Mouse (Mus musculus) heart, adult 18-20 months (tissue): Measurements from ENCODE around the gene Drg2. TPM values are rescaled to one million over a fixed set of nuclear protein-coding genes. Genes with fewer than 3 reads are reported as not detected.

Source experiments
- DNase-seq, 2 experiments: peaks; one replicate each; pipeline ENCODE4 v3.0.0; 2021 to 2022; ENCODE audit warnings: mixed read lengths in 1 of 2
- total RNA-seq, 2 experiments: library from RNA; stranded (reverse); gene quantifications; 2 replicates each; pipeline ENCODE4 v1.2.3; 2021

Drg2 gene
- total RNA-seq, 2 experiments from 2014 or later, result 26.4 to 30.5 TPM

DNA sequence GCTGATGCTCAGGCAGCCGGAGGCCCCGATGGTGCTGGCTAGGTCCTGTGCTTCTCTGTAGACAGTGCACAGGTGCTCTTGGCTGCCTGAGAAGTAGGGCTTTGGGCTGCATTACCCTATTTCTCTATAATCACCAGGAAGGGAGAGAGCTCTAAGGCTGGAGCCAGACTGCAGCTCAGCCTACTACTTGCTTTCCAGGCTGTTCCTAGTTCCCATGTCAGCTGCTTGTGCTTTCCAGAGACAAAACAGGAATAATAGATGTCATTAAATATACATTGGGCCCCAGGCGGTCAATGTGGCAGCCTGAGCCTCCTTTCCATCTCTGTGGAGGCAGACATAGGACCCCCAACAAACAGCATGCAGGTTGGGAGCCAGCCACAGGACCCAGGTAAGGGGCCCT is 14.6 kb downstream of the Drg2 start, which contains the start of gene Myo15:
TSS of gene Myo15 (plus strand) at position 301 of the 400 bp plus-strand sequence.
- DNase-seq, result no peak

- no peak for DNase-seq
Measured at GRCm38 (mm10) chr11:60470743-60471142, 16.4 kb downstream of the Drg2 start.

- DNase-seq, result no peak
Measured at GRCm38 (mm10) chr11:60474534-60474933, 20.1 kb downstream of the Drg2 start.

DNA sequence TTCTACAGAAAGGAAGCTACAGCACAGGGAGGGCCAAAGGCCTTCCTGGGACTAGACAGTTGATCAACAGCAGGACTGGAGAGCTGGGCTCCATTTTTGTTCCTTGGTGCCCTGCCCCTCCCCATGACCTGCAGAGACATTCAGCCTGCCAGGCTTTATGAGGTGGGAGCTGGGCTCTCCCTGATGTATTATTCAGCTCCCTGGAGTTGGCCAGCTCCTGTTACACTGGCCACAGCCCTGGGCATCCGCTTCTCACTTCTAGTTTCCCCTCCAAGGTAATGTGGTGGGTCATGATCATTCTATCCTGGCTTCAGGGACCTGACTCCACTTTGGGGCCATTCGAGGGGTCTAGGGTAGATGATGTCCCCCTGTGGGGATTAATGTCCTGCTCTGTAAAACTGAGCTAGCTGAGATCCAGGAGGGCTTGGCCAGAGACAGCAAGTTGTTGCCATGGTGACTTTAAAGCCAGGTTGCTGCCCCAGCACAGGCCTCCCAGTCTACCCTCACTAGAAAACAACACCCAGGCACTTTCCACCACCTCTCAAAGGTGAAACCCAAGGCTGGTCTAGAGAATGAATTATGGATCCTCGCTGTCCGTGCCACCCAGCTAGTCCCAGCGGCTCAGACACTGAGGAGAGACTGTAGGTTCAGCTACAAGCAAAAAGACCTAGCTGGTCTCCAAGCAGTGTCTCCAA is 21.4 kb downstream of the Drg2 start:
- no peak for DNase-seq

DNA sequence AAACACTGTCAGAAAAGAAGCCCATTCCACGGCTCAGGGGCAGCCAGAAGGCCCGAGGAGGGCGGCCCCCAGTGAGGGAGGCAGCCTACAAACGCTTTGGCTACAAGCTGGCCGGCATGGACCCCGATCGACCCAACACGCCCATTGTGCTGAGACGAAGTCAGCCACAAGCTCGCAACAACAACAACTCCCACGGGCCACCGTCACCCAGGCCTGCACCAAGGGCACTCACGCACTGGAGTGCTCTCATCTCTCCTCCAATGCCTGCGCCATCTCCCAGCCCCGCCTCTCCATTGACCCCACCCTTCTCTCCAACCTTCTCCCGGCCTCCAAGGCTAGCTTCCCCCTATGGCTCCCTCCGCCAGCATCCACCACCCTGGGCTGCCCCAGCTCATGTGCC is 23.7 kb downstream of the Drg2 start:
- no peak for DNase-seq

DNA sequence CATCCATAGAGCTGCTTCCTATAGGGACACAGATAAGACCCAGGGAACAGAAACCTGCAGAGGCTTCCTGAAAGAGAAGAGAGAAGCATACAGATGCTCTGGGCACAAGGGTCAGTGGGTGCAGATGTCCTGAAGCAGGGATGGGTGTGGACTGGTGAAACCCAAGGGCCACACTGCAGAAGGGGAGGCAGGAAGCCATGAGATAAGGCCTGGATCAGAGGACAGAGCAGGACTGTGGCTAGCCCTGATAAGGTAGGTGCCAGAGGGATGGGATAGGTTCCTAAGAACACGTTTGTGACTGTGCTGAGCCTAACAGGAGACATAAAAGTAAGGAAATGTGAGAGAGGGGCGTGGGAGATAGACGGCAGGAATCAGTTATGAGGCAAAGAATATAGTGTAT is 31.9 kb downstream of the Drg2 start:
- no peak for DNase-seq

GRCm38 (mm10) chr11:60492726-60493125 is 38.3 kb downstream of the Drg2 start:
- DNase-seq, result no peak

- DNase-seq, result no peak
Measured at GRCm38 (mm10) chr11:60495692-60496091, 41.3 kb downstream of the Drg2 start.

- DNase-seq, result no peak
Measured at GRCm38 (mm10) chr11:60507281-60507680, 52.9 kb downstream of the Drg2 start.

DNA sequence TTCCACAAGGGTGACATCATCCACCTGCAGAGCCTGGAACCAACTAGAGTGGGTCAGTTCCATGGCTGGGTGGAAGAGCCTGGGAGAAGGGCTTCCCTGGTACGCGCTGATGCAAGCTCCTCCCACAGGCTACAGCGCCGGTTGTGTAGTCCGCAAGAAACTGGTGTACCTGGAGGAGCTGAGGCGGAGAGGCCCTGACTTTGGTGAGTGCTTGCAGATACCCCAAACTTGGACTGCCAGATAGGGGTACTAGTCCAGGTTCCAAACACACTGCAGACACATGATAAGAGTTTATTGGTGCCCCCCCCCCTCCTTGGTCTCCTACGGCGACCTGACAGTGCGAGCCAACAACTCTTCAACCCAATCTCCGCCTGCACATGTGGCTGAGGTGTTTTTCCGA is 54.6 kb downstream of the Drg2 start:
- no peak for DNase-seq

DNA sequence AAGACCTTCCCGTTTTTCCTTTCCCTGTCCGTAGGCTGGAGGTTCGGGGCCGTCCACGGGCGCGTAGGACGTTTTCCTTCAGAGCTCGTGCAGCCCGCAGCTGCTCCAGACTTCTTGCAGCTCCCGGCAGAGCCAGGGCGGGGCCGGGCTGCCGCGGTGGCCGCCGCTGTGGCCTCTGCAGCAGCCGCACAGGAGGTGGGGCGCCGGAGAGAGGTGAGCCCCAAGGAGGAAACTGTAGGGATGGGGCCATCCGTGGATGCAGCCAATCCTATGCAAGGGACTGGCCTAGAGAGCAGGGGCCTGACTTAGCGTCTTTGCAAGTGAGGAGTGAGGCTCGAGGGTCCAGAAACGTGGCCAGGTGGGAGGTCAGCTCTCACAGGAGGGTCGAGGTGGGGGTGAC is 55.1 kb downstream of the Drg2 start:
- no peak for DNase-seq

- no peak for DNase-seq
Measured at GRCm38 (mm10) chr11:60511893-60512292, 57.5 kb downstream of the Drg2 start.

- DNase-seq, result no peak
Measured at GRCm38 (mm10) chr11:60512520-60512919, 58.1 kb downstream of the Drg2 start.

DNA sequence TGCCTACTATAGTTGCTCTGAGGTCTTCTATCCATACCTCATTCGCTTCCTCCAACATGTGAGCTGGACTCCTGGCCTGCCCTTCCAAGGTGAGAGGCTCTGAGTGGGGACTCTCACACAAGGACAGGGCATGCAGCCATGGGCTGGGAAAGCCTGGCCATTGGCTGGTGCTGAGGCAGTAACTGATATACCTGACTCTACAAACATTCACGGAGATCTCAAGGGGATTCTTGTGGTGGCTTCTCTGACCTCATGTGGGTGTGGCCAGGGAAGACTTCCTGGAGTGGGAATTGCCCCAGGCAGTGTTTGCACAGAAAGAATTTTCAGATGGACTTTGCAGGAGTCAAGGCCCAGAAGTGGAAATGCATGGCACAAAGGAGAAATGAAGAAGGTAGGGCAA is 60.5 kb downstream of the Drg2 start:
- DNase-seq, result no peak

DNA sequence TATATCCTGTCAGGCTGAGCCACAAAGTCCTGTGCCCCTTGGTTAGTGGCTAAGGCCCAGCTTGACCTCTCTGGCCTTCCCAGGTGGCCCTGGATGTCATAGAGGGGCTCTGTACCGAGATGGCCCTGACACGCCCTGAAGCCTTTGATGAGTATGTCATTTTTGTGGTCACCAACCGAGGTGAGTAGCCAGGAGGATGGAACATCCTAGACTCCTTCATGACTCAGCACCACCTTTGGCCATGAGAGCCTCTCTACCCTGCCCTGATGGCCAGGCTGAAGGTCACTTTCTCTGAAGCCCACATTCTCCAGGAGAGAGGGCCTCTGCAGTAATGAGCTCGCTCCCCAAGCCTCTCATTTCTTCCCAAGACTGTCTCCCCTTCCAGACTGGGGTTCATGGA is 63.9 kb downstream of the Drg2 start:
- DNase-seq, result no peak

Other genes with a start within 250 kb of the Drg2 start
- gene Srebf1, start 232.0 kb upstream of the Drg2 start, total RNA-seq, result 10 to 100 TPM; 25.7 to 36.6 TPM
- gene Tom1l2, start 101.7 kb upstream of the Drg2 start, total RNA-seq, result 100 to 1,000 TPM; 107 to 116 TPM
- gene Drc3, start 101.3 kb upstream of the Drg2 start, total RNA-seq, result 1 to 10 TPM; 3.3 TPM
- gene Gid4, start 37.4 kb upstream of the Drg2 start, total RNA-seq, result 10 to 100 TPM; 41.2 to 48.6 TPM
- 10 to 100 TPM; 43.0 to 49.2 TPM for gene Atpaf2, start 36.1 kb upstream of the Drg2 start, total RNA-seq
- gene Myo15, start 14.7 kb downstream of the Drg2 start, total RNA-seq, result not detected
- 10 to 100 TPM; 77.6 to 82.0 TPM for gene Alkbh5, start 81.8 kb downstream of the Drg2 start, total RNA-seq
- gene Llgl1, start 245.1 kb downstream of the Drg2 start, total RNA-seq, result 10 to 100 TPM; 10.4 to 10.8 TPM